Mouse (Mus musculus): ENCODE measurements around the gene Apof. TPM values are rescaled to one million over a fixed set of nuclear protein-coding genes. Genes with fewer than 3 reads are reported as not detected.

Gene Apof
- polyA plus RNA-seq, 1 experiment = not detected

DNA sequence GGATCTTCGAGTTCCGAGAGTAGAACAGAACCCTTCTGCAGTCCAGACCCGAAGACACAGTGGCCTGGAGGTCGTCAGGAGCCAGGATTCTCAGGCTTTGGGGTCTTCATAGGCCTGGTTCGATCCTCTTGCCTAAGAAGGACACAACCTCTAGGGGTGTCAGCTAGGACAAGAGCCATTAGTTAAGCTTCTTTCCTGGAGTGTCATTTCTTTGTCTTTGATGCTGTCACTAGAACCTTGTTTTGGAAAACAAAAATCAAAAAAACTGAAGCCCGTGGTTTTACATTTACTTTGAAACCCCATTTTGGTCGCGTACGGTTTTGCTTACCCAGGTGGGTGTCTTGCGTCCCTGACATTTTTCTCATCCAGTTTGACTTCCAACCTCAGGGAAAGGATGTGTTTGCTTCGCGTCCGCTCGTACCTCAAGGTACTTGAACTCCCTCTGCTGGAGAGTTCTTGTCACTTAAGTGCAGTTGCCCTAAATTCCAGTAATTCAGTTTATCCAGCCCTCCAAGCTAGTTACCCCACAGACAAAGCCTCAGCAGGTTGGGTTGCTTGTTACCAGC lies 36.0 kb upstream of the Apof start:
- TF ChIP-seq CTCF (IDR thresholded peaks at IDR 0.05; ENCODE audit: borderline replicate concordance, insufficient read depth, low read length) (peak; percentile 43; the same call in 1 of the 2 replicates), POLR2A (IDR thresholded peaks at IDR 0.05; ENCODE audit: low read depth, low read length) (peak; percentile 11; the same call in 1 of the 2 replicates)
- Histone ChIP-seq H3K27ac (ENCODE audit: insufficient read depth, low read length) (peak overlapping the region; percentile 87), H3K4me1 (ENCODE audit: control insufficient read depth, insufficient read depth, low read length) (peaks cover 4% of the 10 kb centered on the region; the same call in 1 of the 2 replicates), H3K4me3 (ENCODE audit: insufficient read depth, low read length) (peak overlapping the region; percentile 94)

DNA sequence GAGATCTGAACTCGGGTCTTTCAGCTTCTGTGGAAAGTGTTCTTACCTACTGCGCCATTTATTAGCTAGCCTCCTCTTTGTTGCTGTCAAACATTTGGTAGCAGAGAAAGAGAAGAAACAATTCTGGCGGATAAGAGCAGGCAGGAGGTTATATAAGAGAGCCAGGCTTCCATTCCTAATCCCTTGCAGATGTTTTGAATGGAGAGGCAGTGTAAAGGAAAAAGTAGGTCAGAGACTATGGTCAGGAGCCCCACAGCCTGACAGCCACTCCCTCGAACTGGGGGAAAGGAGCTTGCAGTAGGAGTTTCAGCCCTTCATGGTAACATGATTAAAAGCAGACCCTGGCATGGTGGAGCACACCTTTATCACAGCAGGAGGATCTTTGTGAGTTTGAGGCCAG lies 32.1 kb upstream of the Apof start:
- H3K4me1 ChIP-seq (ENCODE audit: control insufficient read depth, insufficient read depth, low read length) = no peaks in the 10 kb centered on the region
- H3K27ac ChIP-seq (ENCODE audit: insufficient read depth, low read length) = no peak overlapping the region
- TF ChIP-seq POLR2A (IDR thresholded peaks at IDR 0.05; ENCODE audit: low read depth, low read length) (no peak), CTCF (IDR thresholded peaks at IDR 0.05; ENCODE audit: borderline replicate concordance, insufficient read depth, low read length) (no peak)
- no peak overlapping the region for H3K4me3 ChIP-seq (ENCODE audit: insufficient read depth, low read length)

DNA sequence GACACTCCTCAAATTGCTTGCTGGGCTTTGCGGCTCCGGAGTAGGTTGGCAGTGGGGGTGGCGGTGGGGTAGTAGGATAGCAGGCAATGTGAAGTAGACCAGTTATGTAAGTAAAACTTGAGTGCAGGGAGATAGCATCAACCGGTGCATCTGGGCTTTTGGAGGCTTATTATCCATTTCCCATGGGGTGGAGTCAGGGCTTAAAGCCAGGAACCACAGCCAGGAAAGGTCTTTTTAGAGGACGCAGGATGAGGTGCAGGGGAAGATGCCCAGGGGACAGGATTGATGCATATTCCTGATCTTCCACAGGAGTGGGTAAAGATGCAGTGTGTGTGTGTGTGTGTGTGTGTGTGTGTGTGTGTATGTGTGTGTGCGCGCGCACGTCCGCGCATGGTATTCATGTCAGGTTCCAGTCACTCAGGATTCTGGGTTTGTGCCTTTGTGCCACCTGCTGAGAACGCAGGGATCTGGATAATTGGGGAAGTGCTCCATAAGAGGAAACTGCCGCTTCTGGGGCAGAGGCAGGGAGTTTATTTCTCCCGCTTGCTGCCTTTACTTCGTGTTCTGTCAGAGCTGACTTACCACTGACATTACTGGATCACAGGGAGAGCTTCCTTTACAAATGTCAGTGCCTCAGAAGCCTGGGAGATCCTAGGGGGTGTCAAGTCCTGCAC lies 30.5 kb upstream of the Apof start:
- TF ChIP-seq CTCF (IDR thresholded peaks at IDR 0.05; ENCODE audit: borderline replicate concordance, insufficient read depth, low read length) = no peak
- TF ChIP-seq POLR2A (IDR thresholded peaks at IDR 0.05; ENCODE audit: low read depth, low read length) = no peak
- H3K4me3 ChIP-seq (ENCODE audit: insufficient read depth, low read length) = no peak overlapping the region
- no peak overlapping the region for H3K27ac ChIP-seq (ENCODE audit: insufficient read depth, low read length)
- H3K4me1 ChIP-seq (ENCODE audit: control insufficient read depth, insufficient read depth, low read length) = no peaks in the 10 kb centered on the region

DNA sequence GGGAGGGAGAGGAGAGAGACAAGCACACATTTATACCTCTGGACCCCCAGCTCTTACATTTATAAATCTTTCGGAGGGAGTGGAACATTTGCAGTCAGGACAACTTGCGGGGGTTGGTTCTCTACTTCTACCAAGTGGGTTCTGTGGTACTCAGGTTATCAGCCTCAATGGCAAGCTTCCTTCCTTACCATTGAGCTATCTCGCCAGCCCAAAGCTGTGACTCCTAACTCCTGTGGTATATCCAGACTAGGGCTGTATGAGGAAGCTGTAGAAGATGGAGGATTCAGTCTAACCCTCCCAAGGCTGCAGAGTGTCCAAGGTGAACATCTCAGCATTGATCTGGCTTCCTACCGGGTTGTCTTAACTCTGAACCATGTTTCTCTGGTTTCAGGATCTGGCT lies 29.3 kb upstream of the Apof start:
- Histone ChIP-seq H3K27ac (ENCODE audit: insufficient read depth, low read length) (no peak overlapping the region), H3K4me3 (ENCODE audit: insufficient read depth, low read length) (no peak overlapping the region), H3K4me1 (ENCODE audit: control insufficient read depth, insufficient read depth, low read length) (no peaks in the 10 kb centered on the region)
- TF ChIP-seq POLR2A (IDR thresholded peaks at IDR 0.05; ENCODE audit: low read depth, low read length) (no peak), CTCF (IDR thresholded peaks at IDR 0.05; ENCODE audit: borderline replicate concordance, insufficient read depth, low read length) (no peak)

DNA sequence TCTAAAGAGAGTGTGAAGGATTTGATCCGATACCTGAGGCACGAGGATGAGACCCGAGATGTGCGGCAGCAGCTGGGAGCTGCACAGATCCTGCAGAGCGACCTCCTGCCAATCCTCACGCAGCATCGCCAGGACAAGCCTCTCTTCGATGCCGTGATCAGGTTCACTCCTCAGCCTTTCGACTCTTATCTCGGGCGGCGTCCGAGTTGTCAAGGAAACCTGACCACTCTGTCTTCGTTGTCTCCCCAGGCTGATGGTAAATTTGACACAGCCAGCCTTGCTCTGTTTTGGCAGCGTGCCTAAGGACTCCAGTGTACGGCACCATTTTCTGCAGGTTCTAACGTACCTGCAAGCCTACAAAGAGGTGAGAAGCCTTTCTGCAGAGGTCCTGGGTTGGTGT lies 28.3 kb upstream of the Apof start:
- TF ChIP-seq CTCF (IDR thresholded peaks at IDR 0.05; ENCODE audit: borderline replicate concordance, insufficient read depth, low read length) (no peak), POLR2A (IDR thresholded peaks at IDR 0.05; ENCODE audit: low read depth, low read length) (no peak)
- H3K27ac ChIP-seq (ENCODE audit: insufficient read depth, low read length) = no peak overlapping the region

DNA sequence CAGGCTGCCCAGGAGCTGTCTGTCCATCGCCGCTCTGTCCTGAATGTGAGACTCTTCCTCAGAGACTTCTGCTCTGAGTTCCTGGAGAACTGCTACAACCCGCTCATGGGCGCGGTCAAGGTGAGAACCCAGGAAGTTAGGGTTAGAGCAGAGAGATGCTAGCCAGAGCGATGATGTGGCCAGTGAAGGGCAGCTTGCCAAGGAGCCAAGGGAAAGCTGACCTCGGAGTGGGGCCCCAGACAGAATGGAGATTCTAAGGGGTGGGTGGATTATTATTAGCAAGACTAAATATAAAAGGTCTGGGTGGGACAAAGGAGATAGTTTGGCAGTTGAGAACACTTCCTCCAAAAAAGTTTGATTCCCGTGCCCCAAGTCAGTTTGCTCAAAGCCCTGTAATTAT lies 25.2 kb upstream of the Apof start:
- no peak overlapping the region for H3K27ac ChIP-seq (ENCODE audit: insufficient read depth, low read length)
- no peaks in the 10 kb centered on the region for H3K4me1 ChIP-seq (ENCODE audit: control insufficient read depth, insufficient read depth, low read length)
- no peak for TF ChIP-seq POLR2A (IDR thresholded peaks at IDR 0.05; ENCODE audit: low read depth, low read length)
- TF ChIP-seq CTCF (IDR thresholded peaks at IDR 0.05; ENCODE audit: borderline replicate concordance, insufficient read depth, low read length) = no peak
- no peak overlapping the region for H3K4me3 ChIP-seq (ENCODE audit: insufficient read depth, low read length)

More for the DNA sequence above, 28.3 kb upstream of the Apof start:
- H3K4me1 ChIP-seq (ENCODE audit: control insufficient read depth, insufficient read depth, low read length) = no peaks in the 10 kb centered on the region
- H3K4me3 ChIP-seq (ENCODE audit: insufficient read depth, low read length) = no peak overlapping the region

DNA sequence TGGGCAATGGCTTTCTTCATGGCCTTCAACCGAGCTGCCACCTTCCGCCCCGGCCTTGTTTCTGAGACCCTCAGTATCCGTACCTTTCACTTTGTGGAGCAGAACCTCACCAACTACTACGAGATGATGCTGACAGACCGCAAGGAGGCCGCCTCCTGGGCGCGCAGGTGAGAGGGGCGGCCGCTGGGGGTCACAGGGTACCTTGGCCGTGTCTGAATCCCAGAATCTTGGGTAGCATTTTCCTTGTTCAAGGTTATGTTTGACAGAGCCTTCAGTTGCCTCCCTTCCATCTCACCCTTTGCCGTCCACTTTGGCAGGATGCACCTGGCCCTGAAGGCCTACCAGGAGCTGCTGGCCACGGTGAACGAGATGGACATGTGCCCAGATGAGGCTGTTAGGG lies 24.4 kb upstream of the Apof start:
- no peak overlapping the region for H3K4me3 ChIP-seq (ENCODE audit: insufficient read depth, low read length)
- H3K27ac ChIP-seq (ENCODE audit: insufficient read depth, low read length) = no peak overlapping the region
- TF ChIP-seq CTCF (IDR thresholded peaks at IDR 0.05; ENCODE audit: borderline replicate concordance, insufficient read depth, low read length) (no peak), POLR2A (IDR thresholded peaks at IDR 0.05; ENCODE audit: low read depth, low read length) (no peak)
- no peaks in the 10 kb centered on the region for H3K4me1 ChIP-seq (ENCODE audit: control insufficient read depth, insufficient read depth, low read length)

DNA sequence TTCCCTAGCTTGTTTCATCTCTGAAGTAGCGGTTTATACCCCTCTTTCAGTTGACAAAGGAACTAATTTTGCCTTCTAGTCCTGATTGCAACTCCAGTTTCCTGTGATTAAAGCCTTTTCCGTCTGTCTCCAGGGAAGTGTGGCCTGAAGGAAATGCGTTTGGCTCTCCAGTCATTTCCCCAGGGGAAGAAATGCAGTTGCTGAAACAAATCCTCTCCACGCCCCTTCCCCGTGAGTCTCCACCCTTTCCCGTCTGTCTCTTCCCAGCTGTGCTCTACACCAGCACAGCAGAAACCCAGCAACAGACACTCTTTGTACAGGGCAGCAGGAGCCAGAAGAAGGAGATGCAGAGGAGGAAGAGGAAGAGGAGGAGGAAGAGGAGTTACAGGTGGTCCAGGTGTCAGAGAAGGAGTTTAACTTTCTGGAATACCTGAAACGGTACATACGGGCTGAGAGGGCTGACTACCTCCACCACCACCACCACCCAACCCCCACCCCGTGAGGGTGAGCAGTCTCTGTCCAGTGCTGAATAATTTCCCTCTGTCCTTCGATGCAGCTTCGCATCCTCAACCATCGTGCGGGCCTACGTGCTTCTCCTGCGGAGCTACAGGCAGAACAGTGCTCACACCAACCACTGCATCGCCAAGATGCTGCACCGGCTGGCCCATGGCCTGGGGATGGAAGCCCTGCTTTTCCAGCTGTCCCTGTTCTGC lies 21.3 kb upstream of the Apof start:
- H3K27ac ChIP-seq (ENCODE audit: insufficient read depth, low read length) = no peak overlapping the region
- H3K4me3 ChIP-seq (ENCODE audit: insufficient read depth, low read length) = no peak overlapping the region
- H3K4me1 ChIP-seq (ENCODE audit: control insufficient read depth, insufficient read depth, low read length) = no peaks in the 10 kb centered on the region
- no peak for TF ChIP-seq POLR2A (IDR thresholded peaks at IDR 0.05; ENCODE audit: low read depth, low read length)
- no peak for TF ChIP-seq CTCF (IDR thresholded peaks at IDR 0.05; ENCODE audit: borderline replicate concordance, insufficient read depth, low read length)

DNA sequence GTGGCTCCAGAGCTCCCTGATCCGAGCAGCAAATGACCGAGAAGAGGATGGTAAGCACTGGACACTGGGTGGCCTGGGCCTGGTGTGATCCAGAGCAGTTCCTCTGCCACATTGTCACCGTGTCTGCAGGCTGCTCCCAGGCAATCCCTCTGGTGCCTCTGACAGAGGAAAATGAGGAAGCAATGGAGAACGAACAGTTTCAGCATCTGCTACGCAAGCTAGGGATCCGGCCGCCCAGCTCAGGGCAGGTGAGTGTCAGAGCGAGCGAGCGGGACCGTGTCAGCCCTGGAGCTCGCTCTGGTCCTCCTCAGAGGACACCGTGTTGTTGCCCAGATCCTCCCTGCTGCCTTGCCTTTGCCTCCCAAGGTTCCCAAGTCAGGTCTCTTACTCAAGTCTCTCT lies 17.9 kb upstream of the Apof start:
- TF ChIP-seq POLR2A (IDR thresholded peaks at IDR 0.05; ENCODE audit: low read depth, low read length) = no peak
- no peak for TF ChIP-seq CTCF (IDR thresholded peaks at IDR 0.05; ENCODE audit: borderline replicate concordance, insufficient read depth, low read length)
- Histone ChIP-seq H3K4me1 (ENCODE audit: control insufficient read depth, insufficient read depth, low read length) (peaks cover 4% of the 10 kb centered on the region; the same call in 1 of the 2 replicates), H3K4me3 (ENCODE audit: insufficient read depth, low read length) (no peak overlapping the region), H3K27ac (ENCODE audit: insufficient read depth, low read length) (no peak overlapping the region)

All from embryonic fibroblast, embryonic 13.5 days (primary cell).